Mouse (Mus musculus) common myeloid progenitor, adult 5-6 weeks (primary cell): ENCODE measurements at regions not wholly inside any gene's neighbourhood (a gene's known extent, or its start where the extent isn't known, plus 50 kb on each side); places are given as distances from the start of the nearest gene placed in this dataset.
A peak's percentile ranks its signal among the peaks of the same experiment; 100 is the strongest.
"Not testable (repeated sequence)": the region's sequence is repeated elsewhere in the genome, so short reads cannot be mapped to it uniquely, and the experiment has no call there.

ENCODE experiments used
- ATAC-seq: replicated peaks from 2 replicates; pipeline ENCODE4 v1.8.0; 2016; ENCODE audit warnings: low read depth, mild to moderate bottlenecking, moderate TSS enrichment, inconsistent platforms; ENCODE audit not compliant: poor library complexity, severe bottlenecking

DNA sequence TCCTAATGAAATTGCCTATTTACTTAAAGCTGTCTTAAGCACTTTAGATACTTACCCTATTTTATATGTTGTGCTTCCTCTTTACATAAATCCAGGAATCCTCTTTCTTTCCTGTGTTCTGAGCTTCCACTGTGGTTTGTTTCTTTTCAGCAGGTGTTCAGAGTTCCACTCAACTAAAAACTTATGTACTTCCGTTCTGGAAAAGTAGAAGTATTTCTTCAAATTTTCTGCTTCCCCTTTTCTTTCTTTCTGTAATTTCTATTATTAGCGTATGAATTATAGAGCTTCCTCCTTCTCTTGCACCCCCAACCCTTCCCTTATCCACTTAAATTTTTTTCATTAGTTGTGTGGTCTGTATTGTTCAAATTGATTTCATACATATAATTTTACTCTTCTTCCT lies 165.8 kb upstream of the Nudt12 start:
- ATAC-seq = peak; percentile 71

GRCm38 (mm10) chr17:59156345-59156744 lies 143.2 kb upstream of the Nudt12 start:
- 0 out of 2 replicates have a peak, but pooled peaks have one; percentile 50 for ATAC-seq

DNA sequence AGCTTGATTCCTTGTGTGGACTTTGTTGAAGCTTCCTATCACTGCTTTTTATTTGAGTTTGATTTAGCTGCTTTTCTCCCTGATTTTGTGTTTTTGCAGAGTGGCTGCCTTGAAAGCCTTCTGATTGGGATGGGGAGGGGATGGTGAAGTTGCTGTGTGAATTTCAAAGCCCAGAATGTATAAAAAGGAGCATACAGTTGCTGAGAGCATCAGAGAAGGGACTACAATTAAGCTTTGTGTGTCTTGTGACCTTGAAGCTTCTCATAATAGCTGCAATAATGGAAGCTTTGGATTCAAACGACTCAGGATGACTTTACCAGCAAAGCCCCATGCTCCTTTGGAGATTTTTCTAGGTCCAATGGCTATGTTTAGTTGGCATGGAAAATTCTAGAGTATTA lies 130.6 kb upstream of the Nudt12 start:
- no peak for ATAC-seq

DNA sequence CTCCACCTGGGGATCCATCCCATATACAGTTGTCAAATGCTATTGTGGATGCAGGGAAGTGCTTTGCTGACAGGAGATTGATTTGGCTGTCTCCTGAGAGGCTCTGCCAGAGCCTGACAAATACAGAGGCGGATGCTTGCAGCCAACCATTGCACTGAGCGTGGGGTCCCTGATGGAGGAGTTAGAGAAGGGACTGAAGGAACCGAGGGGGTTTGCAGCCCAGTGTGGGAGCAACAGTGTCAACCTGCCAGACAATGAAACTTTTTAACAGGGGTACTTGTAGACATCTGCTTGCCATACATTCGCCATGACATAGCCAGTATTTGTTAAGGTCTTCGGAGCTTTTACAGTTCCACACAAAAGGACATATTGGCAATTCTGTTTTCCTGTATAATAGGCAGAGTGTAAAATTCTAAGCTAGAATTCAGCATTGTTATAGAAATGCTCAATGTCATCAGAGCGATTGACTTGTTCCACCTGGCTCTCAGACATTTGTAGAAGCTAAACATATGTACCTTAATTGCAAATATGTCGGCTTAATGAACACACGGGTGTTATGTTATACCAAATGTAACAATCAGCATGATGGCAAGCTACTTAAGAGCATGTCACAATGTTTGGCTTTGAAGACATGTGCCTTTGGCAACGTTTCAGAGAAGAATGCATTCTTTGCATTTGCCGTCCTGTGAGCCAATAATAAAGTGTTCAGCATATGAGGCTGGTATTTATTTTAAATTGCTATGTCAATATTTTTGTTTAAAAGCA lies 130.0 kb upstream of the Nudt12 start:
- no peak for ATAC-seq

DNA sequence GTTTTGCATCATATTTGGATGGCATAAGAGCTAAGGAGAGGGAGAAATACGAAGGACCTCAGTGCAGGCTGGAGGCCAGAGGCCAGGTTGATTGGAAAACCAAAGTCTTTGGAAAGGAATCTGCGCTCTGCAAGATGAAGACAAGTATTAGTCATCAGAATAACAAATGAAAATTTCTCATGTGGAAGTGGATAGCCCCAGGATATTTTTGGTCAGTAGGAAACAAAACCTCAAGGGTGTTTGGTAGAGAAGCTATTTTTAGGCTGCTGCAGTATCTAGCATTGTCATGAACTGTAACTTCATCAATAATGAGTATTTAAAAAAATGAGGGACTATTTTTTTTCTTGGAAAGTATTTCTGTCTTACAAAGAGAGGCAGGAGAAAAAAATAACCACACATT lies 125.6 kb upstream of the Nudt12 start:
- no peak for ATAC-seq

- ATAC-seq = peak; percentile 62; the same call in 1 of the 2 replicates
Measured at GRCm38 (mm10) chr17:59099376-59099775, 86.2 kb upstream of the Nudt12 start.

DNA sequence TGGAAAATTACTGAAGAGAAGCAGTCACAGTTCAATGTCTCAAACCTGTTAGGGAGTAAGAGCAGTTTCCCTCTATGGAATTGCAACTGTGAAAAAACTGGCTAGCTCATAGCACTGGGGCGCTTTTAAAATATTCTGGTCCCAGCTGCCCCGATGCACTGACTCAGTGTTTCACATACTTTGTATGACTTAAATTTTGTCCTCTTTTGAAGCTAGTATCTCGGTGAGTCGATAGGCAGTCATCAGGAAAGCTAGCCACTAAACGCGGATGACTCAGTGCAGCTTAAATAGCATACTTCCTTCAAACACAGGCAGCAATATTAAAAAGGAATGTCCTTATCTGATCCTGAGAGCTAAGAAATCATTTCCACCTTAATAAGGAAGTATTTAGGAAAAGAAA lies 63.7 kb upstream of the Nudt12 start:
- ATAC-seq = not testable (repeated sequence)

DNA sequence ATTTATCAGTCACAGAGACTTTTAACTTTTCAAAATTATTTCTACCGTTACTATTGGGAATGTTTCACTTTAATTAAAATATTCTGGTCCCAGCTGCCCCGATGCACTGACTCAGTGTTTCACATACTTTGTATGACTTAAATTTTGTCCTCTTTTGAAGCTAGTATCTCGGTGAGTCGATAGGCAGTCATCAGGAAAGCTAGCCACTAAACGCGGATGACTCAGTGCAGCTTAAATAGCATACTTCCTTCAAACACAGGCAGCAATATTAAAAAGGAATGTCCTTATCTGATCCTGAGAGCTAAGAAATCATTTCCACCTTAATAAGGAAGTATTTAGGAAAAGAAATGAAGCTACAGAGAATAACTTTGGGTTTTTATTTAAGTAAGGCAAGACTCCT lies 63.2 kb upstream of the Nudt12 start:
- ATAC-seq = not testable (repeated sequence)
